Mouse (Mus musculus): ENCODE results near the gene Mical3.

DNA sequence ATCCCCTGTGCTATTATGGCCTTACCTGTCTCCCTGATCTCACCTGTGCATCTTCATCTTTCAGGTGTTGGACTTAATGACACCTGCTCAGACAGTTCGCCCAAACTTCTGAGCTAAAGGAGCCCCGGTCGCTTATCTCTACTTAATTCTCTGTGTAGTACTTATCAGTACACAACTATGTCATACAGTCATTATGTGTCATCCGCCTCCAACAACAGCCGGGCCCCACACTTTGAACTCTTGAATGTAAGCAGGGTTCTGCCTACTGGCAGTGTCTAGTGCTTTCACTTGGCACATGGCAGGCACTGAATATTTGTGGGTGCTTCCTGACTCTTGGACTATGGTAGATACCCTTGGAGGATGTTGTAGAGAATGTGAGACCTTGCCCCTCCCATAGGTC, 28.8 kb upstream of the Mical3 start:
- TF ChIP-seq CTCF (IDR thresholded peaks at IDR 0.05; ENCODE audit: borderline replicate concordance, extremely low read depth, insufficient read depth, insufficient read length) (no peak), POLR2A (IDR thresholded peaks at IDR 0.05; ENCODE audit: borderline replicate concordance, extremely low read depth, insufficient read depth, insufficient read length, poor library complexity, severe bottlenecking) (no peak)

Measured in brain, embryonic 14.5 days (tissue).